ENCODE assay signal across 11 mouse cellular contexts in the genomic region with DNA sequence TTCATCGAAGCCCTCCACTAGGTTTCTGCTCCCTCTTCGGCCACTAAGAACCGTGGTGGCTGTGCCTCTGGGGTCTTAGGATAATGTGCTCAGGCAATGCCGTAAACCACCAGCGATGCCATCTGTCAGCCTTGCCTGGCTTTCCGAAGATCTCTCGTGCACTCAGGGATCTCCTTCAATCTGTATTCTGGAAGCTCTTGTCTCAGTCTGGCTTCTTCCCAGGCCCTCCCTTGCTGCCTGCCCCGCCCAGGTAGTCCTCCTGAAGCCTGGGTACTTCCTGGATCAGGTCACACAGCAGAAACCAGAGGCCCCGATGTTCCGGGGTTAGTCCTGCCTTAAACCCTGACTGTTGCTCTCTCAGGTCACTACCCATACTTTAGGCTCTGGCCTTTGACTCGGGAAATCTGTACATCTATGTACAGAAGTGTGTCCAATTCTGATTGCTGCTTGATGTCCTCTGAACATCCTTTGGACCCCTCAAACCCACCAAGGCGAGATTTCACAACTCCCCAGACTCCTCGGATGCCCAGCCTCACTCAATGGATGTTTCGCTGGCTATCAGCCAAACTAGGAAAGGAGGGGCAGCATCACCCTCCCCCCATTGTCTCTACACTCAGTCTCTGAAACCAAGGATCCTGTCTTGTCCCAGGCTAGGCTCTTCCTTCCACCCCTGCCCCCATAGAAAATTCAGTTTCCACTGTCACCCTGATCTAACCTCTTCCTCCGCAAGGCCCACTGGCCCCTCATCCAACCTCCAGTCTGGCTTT. TPM values are rescaled to one million over a fixed set of nuclear protein-coding genes. Genes with fewer than 3 reads are reported as not detected.
DNase-seq lines count a peak whose midpoint lies in the region.
"Had no signal": no experiment of that assay in that cellular context is flagged by ENCODE, and none has a peak within 500 bp of the region (broad histone marks: within the 10 kb centered on the region; RNA-seq: fewer than 3 reads in every experiment).

No protein-coding gene starts in this region.

- intact Hi-C loops in left cerebral cortex, postnatal 10 days (cut with DNase I): no loop called here

- DNase-seq in adrenal gland, postnatal 14 days: peak; percentile 32
- no peak for DNase-seq in adrenal gland, postnatal 10 days
- peak; percentile 23 for DNase-seq in kidney, adult 9 months
- DNase-seq in kidney, adult 11 months: no peak
- DNase-seq in MN1 (ENCODE audit: low spot score): peak; percentile 78
- peak; percentile 59 for DNase-seq in lung, postnatal 10 days
- no peak for DNase-seq in left cerebral cortex, postnatal 10 days (ENCODE audit: extremely low spot score in 1 of 2, low spot score in 2 of 2)
- DNase-seq in frontal cortex, adult 2 months (ENCODE audit: extremely low spot score in 1 of 2, low spot score in 1 of 2): no peak
- DNase-seq: embryo, embryonic 11 days had no signal

RNA-seq across cellular contexts. Expression of a gene that starts 4.4 kb away (rescaled TPM):
- 78.9 and 81.4 TPM in 2 replicates for total RNA-seq in adrenal gland, postnatal 14 days (2021)
- total RNA-seq in adrenal gland, postnatal 10 days (2021): 10 to 100 TPM; 75.3 to 85.9 TPM
- 100 to 1,000 TPM; 884 to 935 TPM for total RNA-seq in left cerebral cortex, postnatal 10 days (2021)
- 233 TPM in 2 replicates for polyA plus RNA-seq in frontal cortex, adult 2 months (2012; rRNA removed)

RNA-seq across cellular contexts. Expression of a gene that starts 18.0 kb away (rescaled TPM):
- total RNA-seq in adrenal gland, postnatal 14 days (2021): not detected in 2 replicates
- not detected for total RNA-seq in adrenal gland, postnatal 10 days (2021)
- total RNA-seq in left cerebral cortex, postnatal 10 days (2021): 1 to 10 TPM in 1 of 2 experiments, not detected in 1; 1.8 TPM
- 1.2 and 1.6 TPM in 2 replicates for polyA plus RNA-seq in frontal cortex, adult 2 months (2012; rRNA removed)
- polyA plus RNA-seq: heart, embryonic 15.5 days; lung, embryonic 16.5 days had no signal

RNA-seq across cellular contexts. Expression of a gene that starts 18.2 kb away (rescaled TPM):
- total RNA-seq in adrenal gland, postnatal 14 days (2021): not detected in 2 replicates
- not detected for total RNA-seq in adrenal gland, postnatal 10 days (2021)
- total RNA-seq in left cerebral cortex, postnatal 10 days (2021): 1 to 10 TPM in 1 of 2 experiments, under 1 TPM in 1; 0.36 to 1.1 TPM
- polyA plus RNA-seq in frontal cortex, adult 2 months (2012; rRNA removed): 0.11 and 0.26 TPM in 2 replicates
- polyA plus RNA-seq: heart, embryonic 15.5 days; lung, embryonic 16.5 days had no signal

RNA-seq across cellular contexts. Expression of a gene that starts 33.5 kb away (rescaled TPM):
- 55.7 and 59.5 TPM in 2 replicates for total RNA-seq in adrenal gland, postnatal 14 days (2021)
- 10 to 100 TPM; 54.5 to 59.1 TPM for total RNA-seq in adrenal gland, postnatal 10 days (2021)
- 10 to 100 TPM; 29.4 to 33.0 TPM for total RNA-seq in left cerebral cortex, postnatal 10 days (2021)
- polyA plus RNA-seq in frontal cortex, adult 2 months (2012; rRNA removed): 61.8 and 70.6 TPM in 2 replicates

RNA-seq across cellular contexts. Expression of a gene that starts 47.6 kb away (rescaled TPM):
- total RNA-seq in adrenal gland, postnatal 14 days (2021): 52.3 and 55.7 TPM in 2 replicates
- total RNA-seq in adrenal gland, postnatal 10 days (2021): 10 to 100 TPM; 41.3 to 45.7 TPM
- 10 to 100 TPM; 40.8 to 46.6 TPM for total RNA-seq in left cerebral cortex, postnatal 10 days (2021)
- 36.5 and 37.9 TPM in 2 replicates for polyA plus RNA-seq in frontal cortex, adult 2 months (2012; rRNA removed)

Comparison
In these comparisons a context has a peak if more than half of its experiments do, and no peak if none do; other contexts are left out.
1. DNase-seq: peak in adrenal gland, postnatal 14 days (single experiment), kidney, adult 9 months (single experiment), MN1 (single experiment) and lung, postnatal 10 days (single experiment); none in adrenal gland, postnatal 10 days (single experiment), kidney, adult 11 months (single experiment), left cerebral cortex, postnatal 10 days (0 of 2) and frontal cortex, adult 2 months (0 of 2).
2. RNA of a gene that starts 4.4 kb away (total RNA-seq): 884 to 935 TPM in left cerebral cortex, postnatal 10 days; 75.3 to 85.9 TPM in adrenal gland, postnatal 10 days and 78.9 to 81.4 TPM in adrenal gland, postnatal 14 days; every median in the first group is over 10 times any median in the second.